Mouse (Mus musculus): ENCODE data around the gene Tra2b. TPM values are rescaled to one million over a fixed set of nuclear protein-coding genes. Genes with fewer than 3 reads are reported as not detected.
A peak's percentile ranks its signal among the peaks of the same experiment; 100 is the strongest.
"Not testable (repeated sequence)": the region's sequence is repeated elsewhere in the genome, so short reads cannot be mapped to it uniquely, and the experiment has no call there.

The Tra2b gene
- 389 and 397 TPM in 2 replicates for polyA plus RNA-seq (2016; fragmentation: Nextera tagmentation; extraction: Ambion mirVana)

DNA sequence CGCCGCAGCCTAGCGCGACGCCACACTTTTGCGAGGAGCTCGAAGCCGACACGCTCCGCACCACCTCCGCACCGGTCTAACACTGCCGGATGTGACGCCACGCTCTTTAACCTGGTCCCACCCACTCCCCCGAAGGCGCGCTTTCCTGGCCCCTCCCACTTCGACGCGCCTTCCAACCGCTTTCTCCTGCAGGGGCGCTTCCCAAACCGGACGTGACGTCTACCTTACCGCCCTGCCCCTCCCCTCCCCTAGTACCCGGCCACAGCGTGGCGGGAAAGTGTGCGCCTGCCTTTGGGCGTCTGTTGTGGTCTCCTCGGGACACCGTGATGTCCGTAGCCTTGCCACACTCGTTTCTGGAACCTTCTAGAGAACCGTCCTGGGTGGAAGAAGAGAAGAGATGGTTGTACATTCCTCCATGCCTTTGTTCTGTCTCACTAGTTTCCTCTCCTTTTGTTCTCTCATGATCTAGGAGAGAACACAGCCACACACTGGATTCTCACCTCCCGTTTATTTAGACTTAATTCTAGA, at the start of gene Tra2b:
Tra2b (minus strand) TSS at position 157 of the 528 bp plus-strand sequence.
- Histone ChIP-seq H3K4me1 (peaks cover 20% of the 10 kb centered on the region), H3K9ac (peak within 1 kb of the TSS; percentile 97), H3K9me3 (replicated peaks) (no peaks in the 10 kb centered on the region), H3K27me3 (no peaks in the 10 kb centered on the region), H3K4me2 (replicated peaks) (peak within 1 kb of the TSS; percentile 73), H3K4me3 (peak within 1 kb of the TSS; percentile 93), H3K27ac (peak within 1 kb of the TSS; percentile 98), H3K36me3 (no peaks in the 10 kb centered on the region)
- peak; percentile 98 for ATAC-seq (ENCODE audit: low FRiP score)
- under 1% methylated on average over 38 of the region's 38 CpGs for WGBS

DNA sequence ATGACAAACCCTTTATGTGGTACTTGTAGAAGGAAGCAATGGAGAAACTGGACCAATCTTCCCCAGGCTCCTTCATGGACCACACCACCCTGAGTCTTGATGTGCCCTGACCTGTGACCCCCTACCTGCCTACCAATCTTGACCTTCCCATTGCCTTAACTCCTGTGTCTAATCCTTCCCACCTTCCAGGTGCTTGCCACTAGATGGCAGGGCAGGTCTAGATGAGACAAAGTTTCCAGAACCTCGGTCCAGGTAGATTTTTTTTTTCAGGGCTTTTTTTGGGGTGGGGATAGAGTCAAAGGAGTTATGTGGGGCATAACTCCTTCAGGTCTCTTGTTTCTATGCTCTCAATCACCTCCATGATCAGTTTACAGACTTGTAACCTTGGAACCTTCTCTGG, 44.8 kb upstream of the Tra2b start:
- no peaks in the 10 kb centered on the region for H3K4me1 ChIP-seq
- no peak overlapping the region for H3K4me3 ChIP-seq
- H3K9me3 ChIP-seq (replicated peaks): no peaks in the 10 kb centered on the region
- no peaks in the 10 kb centered on the region for H3K36me3 ChIP-seq
- 34% methylated on average over 1 of the region's 1 CpGs for WGBS
- H3K4me2 ChIP-seq (replicated peaks): no peak overlapping the region
- ATAC-seq (ENCODE audit: low FRiP score): no peak
- H3K27ac ChIP-seq: no peak overlapping the region
- no peaks in the 10 kb centered on the region for H3K27me3 ChIP-seq
- H3K9ac ChIP-seq: no peak overlapping the region

DNA sequence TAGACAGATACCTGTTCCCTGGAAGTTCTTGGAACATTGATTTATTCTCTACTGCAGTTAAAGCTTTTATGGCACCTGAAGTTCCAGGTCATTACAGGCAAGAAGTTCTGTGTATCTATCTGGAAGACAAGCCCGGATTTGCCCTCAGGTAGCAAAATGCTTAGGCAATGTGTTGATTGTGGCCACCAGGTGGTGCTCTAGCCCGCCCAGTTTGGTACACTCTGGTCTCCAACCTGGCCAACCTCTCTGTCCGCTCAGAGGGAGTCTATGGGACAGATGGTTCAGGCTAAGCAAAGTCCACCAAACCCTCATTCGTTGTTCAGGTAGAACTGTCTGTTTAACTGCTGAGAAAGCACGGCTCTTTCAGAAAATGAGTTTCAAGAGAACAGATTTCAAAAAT, 36.8 kb upstream of the Tra2b start:
- no peak overlapping the region for H3K9ac ChIP-seq
- no peaks in the 10 kb centered on the region for H3K4me1 ChIP-seq
- ATAC-seq (ENCODE audit: low FRiP score): no peak
- H3K27ac ChIP-seq: no peak overlapping the region
- H3K4me2 ChIP-seq (replicated peaks): no peak overlapping the region
- no peak overlapping the region for H3K4me3 ChIP-seq
- no peaks in the 10 kb centered on the region; the same call in 1 of the 2 replicates for H3K27me3 ChIP-seq
- WGBS: 35% methylated on average over 5 of the region's 5 CpGs
- no peaks in the 10 kb centered on the region for H3K36me3 ChIP-seq
- H3K9me3 ChIP-seq (replicated peaks): no peaks in the 10 kb centered on the region

DNA sequence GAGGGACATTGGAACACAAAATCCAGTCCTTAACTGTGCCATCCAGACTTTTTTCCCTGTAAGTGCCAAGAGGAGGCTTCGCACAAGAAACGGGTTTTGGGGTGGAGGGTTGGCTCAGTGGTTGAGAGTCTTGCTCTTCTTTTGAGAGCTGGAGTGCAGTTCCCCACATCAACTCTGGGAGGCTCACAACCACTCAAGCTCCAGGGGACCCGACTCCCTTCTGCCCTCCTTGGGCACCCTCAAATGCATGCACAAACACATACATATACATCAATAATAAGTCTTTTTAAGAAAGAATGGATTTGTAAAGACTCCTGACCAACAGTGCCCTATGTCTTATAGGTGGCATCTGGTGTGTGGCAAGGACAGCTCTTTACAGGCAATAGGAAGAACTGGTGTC, 35.6 kb upstream of the Tra2b start:
- H3K9ac ChIP-seq: no peak overlapping the region
- no peaks in the 10 kb centered on the region for H3K9me3 ChIP-seq (replicated peaks)
- H3K27ac ChIP-seq: no peak overlapping the region
- H3K36me3 ChIP-seq: no peaks in the 10 kb centered on the region
- no peaks in the 10 kb centered on the region for H3K4me1 ChIP-seq
- H3K4me3 ChIP-seq: no peak overlapping the region
- WGBS: 76% methylated on average over 3 of the region's 3 CpGs
- H3K4me2 ChIP-seq (replicated peaks): no peak overlapping the region
- no peak for ATAC-seq (ENCODE audit: low FRiP score)
- H3K27me3 ChIP-seq: no peaks in the 10 kb centered on the region; the same call in 1 of the 2 replicates

DNA sequence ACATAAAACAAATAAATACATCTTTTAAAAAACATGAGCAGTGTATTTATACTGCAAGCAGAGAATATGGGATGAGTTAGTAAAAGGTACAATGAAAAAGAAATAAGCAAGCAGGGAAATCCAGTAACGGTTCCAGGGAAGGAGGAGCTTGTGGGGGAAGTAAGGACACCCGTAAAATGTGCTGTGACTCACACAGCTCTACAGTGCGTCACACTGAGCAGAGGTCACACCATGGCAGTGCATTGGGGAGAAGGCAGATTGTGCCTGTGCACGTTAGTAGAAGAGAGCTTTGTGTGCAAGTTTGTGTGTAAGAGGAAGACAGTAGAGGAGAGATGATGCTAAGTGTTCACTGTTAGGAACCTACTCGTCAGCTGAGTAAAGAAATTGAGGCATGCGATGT, 31.1 kb upstream of the Tra2b start:
- ATAC-seq (ENCODE audit: low FRiP score): no peak
- WGBS: 80% methylated on average over 6 of the region's 6 CpGs
- Histone ChIP-seq H3K9me3 (replicated peaks) (peaks cover 4% of the 10 kb centered on the region; the same call in 1 of the 2 replicates), H3K4me1 (no peaks in the 10 kb centered on the region), H3K4me2 (replicated peaks) (no peak overlapping the region), H3K36me3 (no peaks in the 10 kb centered on the region), H3K9ac (no peak overlapping the region), H3K4me3 (no peak overlapping the region), H3K27ac (no peak overlapping the region), H3K27me3 (no peaks in the 10 kb centered on the region; the same call in 1 of the 2 replicates)

DNA sequence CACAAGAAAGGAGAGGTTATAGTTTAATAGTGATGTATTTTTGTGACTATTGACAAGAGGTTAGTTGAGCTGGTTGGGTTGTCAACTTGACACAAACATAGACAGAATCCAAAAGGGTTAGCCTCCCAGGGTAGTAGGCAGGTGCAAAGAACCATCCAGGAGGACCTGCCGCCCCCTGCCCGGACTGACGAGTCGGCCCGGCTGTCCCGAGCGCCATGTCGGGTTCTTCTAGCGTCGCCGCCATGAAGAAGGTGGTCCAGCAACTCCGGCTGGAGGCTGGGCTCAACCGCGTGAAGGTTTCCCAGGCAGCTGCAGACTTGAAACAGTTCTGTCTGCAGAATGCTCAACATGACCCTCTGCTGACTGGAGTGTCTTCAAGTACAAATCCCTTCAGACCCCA, 29.0 kb upstream of the Tra2b start:
- 98% methylated on average over 14 of the region's 14 CpGs for WGBS
- not testable (repeated sequence) for H3K4me2 ChIP-seq (replicated peaks); H3K9ac ChIP-seq; H3K9me3 ChIP-seq (replicated peaks); H3K4me3 ChIP-seq; ATAC-seq (ENCODE audit: low FRiP score); H3K4me1 ChIP-seq; H3K36me3 ChIP-seq; H3K27ac ChIP-seq; H3K27me3 ChIP-seq

DNA sequence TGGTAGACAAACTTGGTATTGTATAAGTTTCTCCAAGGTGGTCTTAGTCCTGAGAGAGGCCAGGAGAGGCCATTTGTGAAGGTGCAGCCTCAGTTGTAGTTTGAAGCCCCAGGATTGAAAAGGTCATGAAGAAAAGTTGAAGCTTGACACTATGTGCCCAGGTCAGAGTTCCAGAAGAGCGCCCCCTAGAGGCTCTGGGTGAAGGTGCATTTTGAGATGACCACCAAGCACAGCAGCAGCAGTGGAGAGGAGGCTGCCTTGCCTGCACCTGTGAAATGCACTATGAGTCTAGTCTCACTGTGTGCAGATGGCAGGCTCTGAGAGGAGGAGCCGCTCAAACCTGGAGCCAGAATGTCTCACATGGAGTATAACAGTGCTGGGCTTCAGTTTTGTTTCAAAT, 27.8 kb upstream of the Tra2b start:
- H3K9ac ChIP-seq: no peak overlapping the region
- no peak overlapping the region for H3K27ac ChIP-seq
- no peaks in the 10 kb centered on the region for H3K4me1 ChIP-seq
- ATAC-seq (ENCODE audit: low FRiP score): no peak
- H3K4me2 ChIP-seq (replicated peaks): no peak overlapping the region
- H3K4me3 ChIP-seq: no peak overlapping the region
- 61% methylated on average over 2 of the region's 2 CpGs for WGBS
- H3K27me3 ChIP-seq: no peaks in the 10 kb centered on the region
- peaks cover 10% of the 10 kb centered on the region; the same call in 1 of the 2 replicates for H3K9me3 ChIP-seq (replicated peaks)
- no peaks in the 10 kb centered on the region for H3K36me3 ChIP-seq

DNA sequence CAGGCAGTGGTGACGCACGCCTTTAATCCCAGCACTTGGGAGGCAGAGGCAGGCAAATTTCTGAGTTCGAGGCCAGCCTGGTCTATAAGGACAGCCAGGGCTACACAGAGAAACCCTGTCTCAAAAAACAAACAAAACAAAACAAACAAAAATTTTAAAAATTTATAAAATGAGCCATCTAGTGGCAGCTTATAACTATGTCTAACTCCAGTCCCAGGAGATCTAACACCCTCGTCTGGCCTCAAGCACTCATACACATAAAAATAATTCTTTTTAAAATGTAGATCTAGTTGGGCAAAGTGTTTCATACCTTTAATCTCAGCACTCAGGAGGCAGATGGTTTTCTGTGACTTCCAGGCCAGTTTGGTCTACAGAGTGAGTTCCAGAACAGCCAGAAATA, 26.6 kb upstream of the Tra2b start:
- Histone ChIP-seq H3K9me3 (replicated peaks) (peaks cover 10% of the 10 kb centered on the region; the same call in 1 of the 2 replicates), H3K4me3 (no peak overlapping the region), H3K4me1 (no peaks in the 10 kb centered on the region), H3K27ac (no peak overlapping the region), H3K9ac (no peak overlapping the region), H3K27me3 (no peaks in the 10 kb centered on the region), H3K36me3 (no peaks in the 10 kb centered on the region), H3K4me2 (replicated peaks) (no peak overlapping the region)
- 90% methylated on average over 4 of the region's 4 CpGs for WGBS
- no peak for ATAC-seq (ENCODE audit: low FRiP score)

DNA sequence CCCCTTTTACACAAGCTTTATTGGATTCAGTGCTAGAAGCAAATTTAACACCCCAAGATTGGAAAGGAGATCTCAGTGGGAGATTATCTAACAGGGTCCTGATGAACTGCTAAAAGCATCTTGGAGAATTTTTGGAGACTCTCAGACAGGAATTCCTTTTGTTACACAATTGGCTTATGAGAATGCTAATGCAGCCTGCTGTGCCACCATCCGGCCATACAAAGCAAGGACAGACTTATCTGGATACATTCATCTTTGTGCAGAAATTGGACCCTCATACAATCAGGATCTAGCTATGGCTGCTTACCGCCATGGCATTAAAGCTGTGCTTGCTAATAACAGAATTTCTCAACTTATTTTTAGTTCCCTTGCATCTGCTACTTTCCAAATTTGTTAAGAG, 23.8 kb upstream of the Tra2b start:
- peaks cover 10% of the 10 kb centered on the region; the same call in 1 of the 2 replicates for H3K9me3 ChIP-seq (replicated peaks)
- no peak overlapping the region for H3K27ac ChIP-seq
- H3K27me3 ChIP-seq: no peaks in the 10 kb centered on the region
- no peak for ATAC-seq (ENCODE audit: low FRiP score)
- H3K4me1 ChIP-seq: no peaks in the 10 kb centered on the region
- H3K4me2 ChIP-seq (replicated peaks): no peak overlapping the region
- H3K4me3 ChIP-seq: no peak overlapping the region
- WGBS: 57% methylated on average over 2 of the region's 2 CpGs
- H3K36me3 ChIP-seq: no peaks in the 10 kb centered on the region
- H3K9ac ChIP-seq: no peak overlapping the region

DNA sequence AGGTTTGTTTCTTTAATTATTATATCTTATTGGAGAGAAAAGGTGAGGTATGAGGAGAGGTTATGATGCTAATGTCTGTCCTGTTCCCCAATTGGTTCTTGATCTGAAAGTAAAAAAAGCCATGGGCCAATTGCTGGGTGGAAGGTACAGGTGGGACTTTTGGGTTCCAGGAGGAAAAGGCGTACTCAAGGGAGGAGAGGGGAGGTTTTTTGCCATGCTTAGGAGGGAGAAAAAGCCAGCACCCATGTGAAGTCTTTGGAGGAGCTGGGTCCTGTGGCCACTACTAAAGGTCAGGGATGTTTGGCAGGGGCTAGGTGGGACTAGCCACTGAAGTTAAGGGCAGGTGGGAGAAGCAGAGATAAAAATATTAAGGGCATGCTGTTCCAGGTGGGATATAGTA, 21.2 kb upstream of the Tra2b start:
- H3K4me2 ChIP-seq (replicated peaks): no peak overlapping the region
- H3K4me3 ChIP-seq: no peak overlapping the region
- no peaks in the 10 kb centered on the region for H3K36me3 ChIP-seq
- no peak for ATAC-seq (ENCODE audit: low FRiP score)
- no peak overlapping the region for H3K9ac ChIP-seq
- WGBS: 92% methylated on average over 1 of the region's 1 CpGs
- no peaks in the 10 kb centered on the region for H3K4me1 ChIP-seq
- no peak overlapping the region for H3K27ac ChIP-seq
- H3K9me3 ChIP-seq (replicated peaks): peaks cover 7% of the 10 kb centered on the region; the same call in 1 of the 2 replicates
- no peaks in the 10 kb centered on the region for H3K27me3 ChIP-seq

DNA sequence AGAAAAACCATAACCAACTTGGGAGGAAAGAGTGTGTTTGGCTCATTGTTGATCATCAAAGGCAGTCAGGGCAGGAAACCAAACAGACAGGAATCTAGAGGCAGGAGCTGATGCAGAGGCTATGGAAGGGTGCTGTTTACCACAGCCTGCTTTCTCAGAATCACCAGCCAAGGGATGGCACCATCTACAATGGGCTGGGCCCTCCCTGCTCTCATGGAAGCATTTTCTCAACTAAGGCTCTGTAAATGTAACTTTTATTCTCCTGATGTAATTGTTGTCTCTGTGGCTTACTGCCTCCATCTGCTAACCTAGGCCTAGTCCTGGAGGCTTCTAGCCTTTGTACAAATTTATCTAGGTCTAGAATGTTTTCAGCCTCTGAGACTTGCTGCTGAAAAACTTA, 10.7 kb upstream of the Tra2b start:
- no peaks in the 10 kb centered on the region for H3K4me1 ChIP-seq
- H3K9me3 ChIP-seq (replicated peaks): peaks cover 4% of the 10 kb centered on the region; the same call in 1 of the 2 replicates
- H3K4me2 ChIP-seq (replicated peaks): no peak overlapping the region
- no peaks in the 10 kb centered on the region for H3K36me3 ChIP-seq
- no peak overlapping the region for H3K27ac ChIP-seq
- no peak overlapping the region for H3K9ac ChIP-seq
- no peak for ATAC-seq (ENCODE audit: low FRiP score)
- H3K4me3 ChIP-seq: no peak overlapping the region
- H3K27me3 ChIP-seq: no peaks in the 10 kb centered on the region

DNA sequence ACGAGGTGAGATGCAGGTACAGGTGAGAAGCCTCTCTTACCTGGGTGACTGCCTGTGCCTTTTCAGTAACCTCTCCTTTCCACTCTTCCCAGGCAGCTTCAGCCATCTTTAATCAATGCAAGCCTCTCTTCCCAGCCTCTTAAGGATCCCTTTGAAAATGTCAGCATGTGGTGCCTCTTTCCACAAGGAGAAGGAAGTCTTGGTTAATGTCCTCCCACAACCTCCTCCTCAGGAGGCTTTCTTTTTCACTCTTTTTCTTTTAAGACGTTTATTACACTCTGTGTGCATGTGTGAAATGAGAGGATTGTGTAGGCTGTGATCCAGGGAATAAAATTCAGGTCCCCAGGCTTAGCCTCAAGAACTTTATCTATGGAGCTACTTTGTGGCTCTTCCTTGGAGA, 9.3 kb upstream of the Tra2b start:
- Histone ChIP-seq H3K9me3 (replicated peaks) (peaks cover 4% of the 10 kb centered on the region; the same call in 1 of the 2 replicates), H3K4me2 (replicated peaks) (no peak overlapping the region), H3K4me3 (no peak overlapping the region), H3K27me3 (no peaks in the 10 kb centered on the region), H3K36me3 (no peaks in the 10 kb centered on the region), H3K4me1 (no peaks in the 10 kb centered on the region), H3K9ac (no peak overlapping the region), H3K27ac (no peak overlapping the region)
- ATAC-seq (ENCODE audit: low FRiP score): no peak
- 46% methylated on average over 2 of the region's 2 CpGs for WGBS

DNA sequence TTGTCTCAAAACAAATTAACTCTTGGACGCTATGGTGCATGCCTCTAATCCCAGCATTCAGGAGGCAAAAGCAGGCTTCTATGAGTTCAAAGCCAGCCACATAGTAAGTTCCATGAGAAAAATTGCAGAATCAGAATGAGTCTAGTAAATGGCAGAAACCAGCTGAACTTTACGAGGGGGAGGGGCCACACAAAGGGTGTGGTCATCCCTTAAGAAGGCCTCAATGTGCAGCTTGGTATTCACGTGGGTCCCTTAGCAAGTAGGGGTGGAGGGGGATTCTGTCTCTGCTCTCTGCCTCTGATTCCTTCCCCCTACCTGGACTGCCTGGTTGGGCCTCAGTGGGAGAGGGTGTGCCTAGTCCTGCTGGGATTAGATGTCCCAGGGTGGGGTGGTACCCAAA, 4.7 kb upstream of the Tra2b start:
- Histone ChIP-seq H3K9me3 (replicated peaks) (no peaks in the 10 kb centered on the region), H3K27ac (no peak overlapping the region), H3K4me3 (no peak overlapping the region), H3K9ac (no peak overlapping the region), H3K36me3 (no peaks in the 10 kb centered on the region), H3K4me2 (replicated peaks) (no peak overlapping the region), H3K4me1 (peaks cover 5% of the 10 kb centered on the region; the same call in 1 of the 2 replicates), H3K27me3 (no peaks in the 10 kb centered on the region)
- ATAC-seq (ENCODE audit: low FRiP score): no peak
- 75% methylated on average over 3 of the region's 3 CpGs for WGBS
